Mouse (Mus musculus): ENCODE data around the gene Sec24a.

The Sec24a gene
- long read RNA-seq, experiment 1, partial matches to known transcripts = 1 of 4 reads
- long read RNA-seq, experiment 1, other reads (novel, unspliced or antisense) = 3 of 4 reads
- long read RNA-seq, experiment 2, partial matches to known transcripts = 5 of 5 reads
- long read RNA-seq, experiment 2, other reads (novel, unspliced or antisense) = 0 of 5 reads

GRCm38 (mm10) chr11:51763213-51763907, at the start of gene Sec24a, which contains the start of gene Sar1b:
Gene Sec24a (minus strand): TSS chr11:51763634.
Gene Sar1b (plus strand): TSS chr11:51763687.
- intact Hi-C loops (cut with DNase I) = no loop called here

- intact Hi-C loops (cut with DNase I) = loop anchor here (10.0 kb wide), 1 partner anchor 413 kb away; no protein-coding TSS in a partner anchor
Measured at GRCm38 (mm10) chr11:51812022-51812546, 48.6 kb upstream of the Sec24a start.

- intact Hi-C loops (cut with DNase I) = loop anchor here (10.0 kb wide), 1 partner anchor 414 kb away; no protein-coding TSS in a partner anchor
Measured at GRCm38 (mm10) chr11:51811230-51811629, 47.8 kb upstream of the Sec24a start.

GRCm38 (mm10) chr11:51809632-51810224, 46.3 kb upstream of the Sec24a start:
- intact Hi-C loops (cut with DNase I) = loop anchor here (10.0 kb wide), 1 partner anchor 415 kb away; no protein-coding TSS in a partner anchor

GRCm38 (mm10) chr11:51807108-51807879, 43.9 kb upstream of the Sec24a start:
- intact Hi-C loops (cut with DNase I) = no loop called here

GRCm38 (mm10) chr11:51805221-51805981, 42.0 kb upstream of the Sec24a start:
- intact Hi-C loops (cut with DNase I) = no loop called here

GRCm38 (mm10) chr11:51800634-51801325, 37.3 kb upstream of the Sec24a start:
- intact Hi-C loops (cut with DNase I) = no loop called here

GRCm38 (mm10) chr11:51796272-51796671, 32.8 kb upstream of the Sec24a start:
- intact Hi-C loops (cut with DNase I) = no loop called here

- intact Hi-C loops (cut with DNase I) = no loop called here
Measured at GRCm38 (mm10) chr11:51790662-51791061, 27.2 kb upstream of the Sec24a start.

GRCm38 (mm10) chr11:51789735-51790134, 26.3 kb upstream of the Sec24a start:
- intact Hi-C loops (cut with DNase I) = loop anchor here (10.0 kb wide), 1 partner anchor 65 kb away; no protein-coding TSS in a partner anchor

- intact Hi-C loops (cut with DNase I) = loop anchor here (10.0 kb wide), 1 partner anchor 61 kb away; no protein-coding TSS in a partner anchor
Measured at GRCm38 (mm10) chr11:51785926-51786325, 22.5 kb upstream of the Sec24a start.

- intact Hi-C loops (cut with DNase I) = loop anchor here (10.0 kb wide), 1 partner anchor 58 kb away; no protein-coding TSS in a partner anchor
Measured at GRCm38 (mm10) chr11:51782721-51783120, 19.3 kb upstream of the Sec24a start.

- intact Hi-C loops (cut with DNase I) = loop anchor here (10.0 kb wide), 1 partner anchor 56 kb away; no protein-coding TSS in a partner anchor
Measured at GRCm38 (mm10) chr11:51780773-51781267, 17.4 kb upstream of the Sec24a start.

- intact Hi-C loops (cut with DNase I) = no loop called here
Measured at GRCm38 (mm10) chr11:51777478-51777877, 14.0 kb upstream of the Sec24a start.

GRCm38 (mm10) chr11:51775507-51775906, 12.1 kb upstream of the Sec24a start:
- intact Hi-C loops (cut with DNase I) = no loop called here

GRCm38 (mm10) chr11:51768296-51768695, 4.9 kb upstream of the Sec24a start:
- intact Hi-C loops (cut with DNase I) = no loop called here

GRCm38 (mm10) chr11:51767579-51768220, 4.3 kb upstream of the Sec24a start:
- intact Hi-C loops (cut with DNase I) = no loop called here

- intact Hi-C loops (cut with DNase I) = no loop called here
Measured at GRCm38 (mm10) chr11:51764816-51765215, 1.4 kb upstream of the Sec24a start.

- intact Hi-C loops (cut with DNase I) = no loop called here
Measured at GRCm38 (mm10) chr11:51763955-51764354, 521 bp upstream of the Sec24a start.
